Mouse (Mus musculus): ENCODE measurements around the gene Gm8947. TPM values are rescaled to one million over a fixed set of nuclear protein-coding genes. Genes with fewer than 3 reads are reported as not detected.
"Not testable (repeated sequence)": the region's sequence is repeated elsewhere in the genome, so short reads cannot be mapped to it uniquely, and the experiment has no call there.

Gene Gm8947
- total and polyA plus RNA-seq, 2 experiments from 2014 or later: not detected

GRCm38 (mm10) chr1:151168637-151169036 lies 23.5 kb upstream of the Gm8947 start:
- Histone ChIP-seq H3K27ac (no peak overlapping the region), H3K9ac (replicated peaks; ENCODE audit: low read length) (no peak overlapping the region), H3K4me2 (ENCODE audit: low read depth, low read length) (no peak overlapping the region), H3K4me3 (ENCODE audit: low read length) (no peak overlapping the region), H3K27me3 (ENCODE audit: insufficient read depth, low read length) (no peaks in the 10 kb centered on the region), H3K9me3 (ENCODE audit: low read length) (no peaks in the 10 kb centered on the region), H3K4me1 (ENCODE audit: insufficient read depth, low read length) (no peaks in the 10 kb centered on the region), H3K36me3 (ENCODE audit: insufficient read depth, low read length) (no peaks in the 10 kb centered on the region)
- 76% methylated on average over 3 of the region's 3 CpGs for WGBS
- no peak for DNase-seq (ENCODE audit: low spot score)
- no peak for TF ChIP-seq CTCF (IDR thresholded peaks at IDR 0.05; ENCODE audit: low read depth)
- ATAC-seq: no peak

- no peak for TF ChIP-seq CTCF (IDR thresholded peaks at IDR 0.05; ENCODE audit: low read depth)
- H3K9me3 ChIP-seq (ENCODE audit: low read length): no peaks in the 10 kb centered on the region
- H3K4me3 ChIP-seq (ENCODE audit: low read length): no peak overlapping the region
- no peak overlapping the region for H3K27ac ChIP-seq
- WGBS: 63% methylated on average over 2 of the region's 2 CpGs
- ATAC-seq (no peak), DNase-seq (ENCODE audit: low spot score) (no peak)
- no peaks in the 10 kb centered on the region for H3K36me3 ChIP-seq (ENCODE audit: insufficient read depth, low read length)
- no peaks in the 10 kb centered on the region for H3K27me3 ChIP-seq (ENCODE audit: insufficient read depth, low read length)
- no peaks in the 10 kb centered on the region for H3K4me1 ChIP-seq (ENCODE audit: insufficient read depth, low read length)
- no peak overlapping the region for H3K4me2 ChIP-seq (ENCODE audit: low read depth, low read length)
- no peak overlapping the region for H3K9ac ChIP-seq (replicated peaks; ENCODE audit: low read length)
Measured at GRCm38 (mm10) chr1:151171572-151172461, 20.4 kb upstream of the Gm8947 start.

- Histone ChIP-seq H3K9me3 (ENCODE audit: low read length) (no peaks in the 10 kb centered on the region), H3K36me3 (ENCODE audit: insufficient read depth, low read length) (no peaks in the 10 kb centered on the region), H3K4me1 (ENCODE audit: insufficient read depth, low read length) (no peaks in the 10 kb centered on the region), H3K4me3 (ENCODE audit: low read length) (peak overlapping the region; percentile 24), H3K27me3 (ENCODE audit: insufficient read depth, low read length) (no peaks in the 10 kb centered on the region), H3K9ac (replicated peaks; ENCODE audit: low read length) (no peak overlapping the region), H3K4me2 (ENCODE audit: low read depth, low read length) (peak overlapping the region; percentile 48), H3K27ac (no peak overlapping the region)
- peak; percentile 92 for ATAC-seq
- DNase-seq (ENCODE audit: low spot score): peak; percentile 31
- TF ChIP-seq CTCF (IDR thresholded peaks at IDR 0.05; ENCODE audit: low read depth): no peak
- WGBS: 11% methylated on average over 10 of the region's 10 CpGs
Measured at GRCm38 (mm10) chr1:151177030-151177936, 14.9 kb upstream of the Gm8947 start.

- DNase-seq (ENCODE audit: low spot score) (no peak), ATAC-seq (no peak; the same call in 1 of the 2 replicates)
- H3K9me3 ChIP-seq (ENCODE audit: low read length): no peaks in the 10 kb centered on the region
- peak overlapping the region; percentile 24 for H3K4me3 ChIP-seq (ENCODE audit: low read length)
- H3K4me2 ChIP-seq (ENCODE audit: low read depth, low read length): peak overlapping the region; percentile 48
- H3K27ac ChIP-seq: no peak overlapping the region
- H3K36me3 ChIP-seq (ENCODE audit: insufficient read depth, low read length): no peaks in the 10 kb centered on the region
- TF ChIP-seq CTCF (IDR thresholded peaks at IDR 0.05; ENCODE audit: low read depth): no peak
- no peak overlapping the region for H3K9ac ChIP-seq (replicated peaks; ENCODE audit: low read length)
- H3K4me1 ChIP-seq (ENCODE audit: insufficient read depth, low read length): no peaks in the 10 kb centered on the region
- WGBS: 14% methylated on average over 4 of the region's 4 CpGs
- H3K27me3 ChIP-seq (ENCODE audit: insufficient read depth, low read length): no peaks in the 10 kb centered on the region
Measured at GRCm38 (mm10) chr1:151177937-151178271, 14.3 kb upstream of the Gm8947 start.

GRCm38 (mm10) chr1:151178505-151179083 lies 13.6 kb upstream of the Gm8947 start:
- Histone ChIP-seq H3K9me3 (ENCODE audit: low read length) (no peaks in the 10 kb centered on the region), H3K9ac (replicated peaks; ENCODE audit: low read length) (no peak overlapping the region), H3K4me1 (ENCODE audit: insufficient read depth, low read length) (no peaks in the 10 kb centered on the region), H3K4me2 (ENCODE audit: low read depth, low read length) (no peak overlapping the region), H3K4me3 (ENCODE audit: low read length) (no peak overlapping the region), H3K27me3 (ENCODE audit: insufficient read depth, low read length) (no peaks in the 10 kb centered on the region), H3K27ac (no peak overlapping the region), H3K36me3 (ENCODE audit: insufficient read depth, low read length) (no peaks in the 10 kb centered on the region)
- no peak for DNase-seq (ENCODE audit: low spot score)
- ATAC-seq: 0 out of 2 replicates have a peak, but pooled peaks have one; percentile 18
- TF ChIP-seq CTCF (IDR thresholded peaks at IDR 0.05; ENCODE audit: low read depth): no peak
- 20% methylated on average over 2 of the region's 2 CpGs for whole genome bisulfite sequencing

- Histone ChIP-seq H3K4me1 (ENCODE audit: insufficient read depth, low read length) (no peaks in the 10 kb centered on the region), H3K4me2 (ENCODE audit: low read depth, low read length) (no peak overlapping the region), H3K4me3 (ENCODE audit: low read length) (no peak overlapping the region), H3K36me3 (ENCODE audit: insufficient read depth, low read length) (no peaks in the 10 kb centered on the region), H3K9me3 (ENCODE audit: low read length) (no peaks in the 10 kb centered on the region), H3K27ac (no peak overlapping the region), H3K27me3 (ENCODE audit: insufficient read depth, low read length) (no peaks in the 10 kb centered on the region), H3K9ac (replicated peaks; ENCODE audit: low read length) (no peak overlapping the region)
- no peak for TF ChIP-seq CTCF (IDR thresholded peaks at IDR 0.05; ENCODE audit: low read depth)
- no peak for ATAC-seq
- DNase-seq (ENCODE audit: low spot score): no peak
- 78% methylated on average over 2 of the region's 2 CpGs for WGBS
Measured at GRCm38 (mm10) chr1:151180167-151180566, 12.0 kb upstream of the Gm8947 start.

GRCm38 (mm10) chr1:151182266-151182665 lies 9.9 kb upstream of the Gm8947 start, which contains the start of gene Gm47985:
Gm47985 (plus strand) TSS chr1:151182537.
- not testable (repeated sequence) for ATAC-seq; H3K36me3 ChIP-seq (ENCODE audit: insufficient read depth, low read length); H3K27ac ChIP-seq; H3K4me3 ChIP-seq (ENCODE audit: low read length); H3K27me3 ChIP-seq (ENCODE audit: insufficient read depth, low read length); H3K9ac ChIP-seq (replicated peaks; ENCODE audit: low read length); H3K4me1 ChIP-seq (ENCODE audit: insufficient read depth, low read length); DNase-seq (ENCODE audit: low spot score); H3K4me2 ChIP-seq (ENCODE audit: low read depth, low read length); H3K9me3 ChIP-seq (ENCODE audit: low read length)
- no CpG with 5 or more reads among the region's 7 CpGs for WGBS

GRCm38 (mm10) chr1:151186186-151186585 lies 6.0 kb upstream of the Gm8947 start:
- not testable (repeated sequence) for DNase-seq (ENCODE audit: low spot score); H3K27me3 ChIP-seq (ENCODE audit: insufficient read depth, low read length); H3K4me3 ChIP-seq (ENCODE audit: low read length); H3K9me3 ChIP-seq (ENCODE audit: low read length); ATAC-seq; H3K27ac ChIP-seq; H3K36me3 ChIP-seq (ENCODE audit: insufficient read depth, low read length); H3K4me1 ChIP-seq (ENCODE audit: insufficient read depth, low read length); H3K9ac ChIP-seq (replicated peaks; ENCODE audit: low read length); H3K4me2 ChIP-seq (ENCODE audit: low read depth, low read length)
- 72% methylated on average over 3 of the region's 3 CpGs for WGBS

GRCm38 (mm10) chr1:151186879-151187424 lies 5.2 kb upstream of the Gm8947 start:
- not testable (repeated sequence) for H3K27ac ChIP-seq; H3K9ac ChIP-seq (replicated peaks; ENCODE audit: low read length); H3K9me3 ChIP-seq (ENCODE audit: low read length); H3K4me2 ChIP-seq (ENCODE audit: low read depth, low read length); ATAC-seq; H3K36me3 ChIP-seq (ENCODE audit: insufficient read depth, low read length); H3K27me3 ChIP-seq (ENCODE audit: insufficient read depth, low read length); H3K4me3 ChIP-seq (ENCODE audit: low read length); H3K4me1 ChIP-seq (ENCODE audit: insufficient read depth, low read length); DNase-seq (ENCODE audit: low spot score)
- WGBS: 76% methylated on average over 4 of the region's 4 CpGs

Measured in hindbrain, postnatal 0 days (tissue).